In the genomic region with DNA sequence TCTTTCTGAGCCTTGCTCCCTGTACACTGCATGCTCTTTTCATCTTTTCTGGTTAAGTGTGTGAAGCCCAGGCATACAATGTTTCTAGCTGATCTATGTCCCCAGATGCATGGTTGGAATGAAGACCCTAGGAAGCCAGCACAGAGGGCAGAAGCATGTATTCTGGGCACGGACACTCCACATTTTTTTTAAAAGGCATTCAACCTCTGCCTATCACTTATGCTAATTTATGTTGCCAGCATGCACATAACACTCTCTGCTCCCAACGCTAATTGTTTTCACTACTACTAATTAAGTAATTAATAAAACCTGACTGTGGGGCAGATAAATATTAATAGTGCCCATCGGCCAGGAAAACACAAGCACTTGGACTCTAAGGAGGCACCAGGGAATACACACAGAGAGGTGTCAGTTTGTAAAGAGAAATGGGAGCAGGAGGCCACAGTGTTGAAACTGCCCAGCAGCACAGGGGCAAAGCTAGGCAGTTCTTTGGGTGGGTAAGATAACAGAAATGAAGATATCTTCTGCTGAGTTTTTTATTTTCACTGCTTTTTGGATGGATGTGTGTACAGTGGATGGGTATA, we compare ENCODE assay signal across 20 mouse cellular contexts.
"Had no signal": no experiment of that assay in that cellular context is flagged by ENCODE, and none has a peak within 500 bp of the region (broad histone marks: within the 10 kb centered on the region; RNA-seq: fewer than 3 reads in every experiment).

No protein-coding gene starts in this region.

- H3K27ac ChIP-seq: kidney, postnatal 0 days; layer of hippocampus, adult 2 months; limb, embryonic 10.5 days; limb, embryonic 13.5 days; liver, embryonic 12.5 days; liver, embryonic 15.5 days; lung, embryonic 15.5 days; midbrain, embryonic 12.5 days; stomach, embryonic 15.5 days had no signal

- DNase-seq: kidney, adult 2 months; kidney, postnatal 25 days; layer of hippocampus, adult 9-11 months; liver; lung, adult 18-20 months; lung, postnatal 10 days; lung, postnatal 36 days; retina, postnatal 1 day; right cerebral cortex, postnatal 25 days; spleen, adult 18-20 months; thymus, postnatal 25 days had no signal

- H3K4me3 ChIP-seq: layer of hippocampus, adult 2 months; limb, embryonic 10.5 days; limb, embryonic 13.5 days; liver, embryonic 12.5 days; liver, embryonic 15.5 days; lung, embryonic 15.5 days; midbrain, embryonic 12.5 days; stomach, embryonic 15.5 days had no signal

- H3K4me1 ChIP-seq: limb, embryonic 10.5 days; limb, embryonic 13.5 days; liver, embryonic 12.5 days; liver, embryonic 15.5 days; lung, embryonic 15.5 days; midbrain, embryonic 12.5 days; stomach, embryonic 15.5 days had no signal

- H3K9ac ChIP-seq: limb, embryonic 13.5 days; liver, embryonic 12.5 days; liver, embryonic 15.5 days; lung, embryonic 15.5 days; midbrain, embryonic 12.5 days; stomach, embryonic 15.5 days had no signal

- H3K9me3 ChIP-seq: limb, embryonic 10.5 days; limb, embryonic 13.5 days; liver, embryonic 12.5 days; liver, embryonic 15.5 days; lung, embryonic 15.5 days; midbrain, embryonic 12.5 days; stomach, embryonic 15.5 days had no signal

- H3K4me2 ChIP-seq: limb, embryonic 13.5 days; liver, embryonic 12.5 days; liver, embryonic 15.5 days; lung, embryonic 15.5 days; midbrain, embryonic 12.5 days; stomach, embryonic 15.5 days had no signal

- H3K36me3 ChIP-seq: limb, embryonic 10.5 days; limb, embryonic 13.5 days; liver, embryonic 12.5 days; liver, embryonic 15.5 days; midbrain, embryonic 12.5 days; stomach, embryonic 15.5 days had no signal

- H3K27me3 ChIP-seq: limb, embryonic 13.5 days; liver, embryonic 12.5 days; liver, embryonic 15.5 days; lung, embryonic 15.5 days; midbrain, embryonic 12.5 days; stomach, embryonic 15.5 days had no signal

- ATAC-seq: liver, embryonic 12.5 days had no signal
